Mouse (Mus musculus) hindlimb bud, embryonic 11.5 days (tissue): Measurements from ENCODE around the gene Tsr3.
"Not testable (repeated sequence)": the region's sequence is repeated elsewhere in the genome, so short reads cannot be mapped to it uniquely, and the experiment has no call there.

Source experiments
- DNase-seq: peaks from one replicate; pipeline ENCODE4 v3.0.0-alpha.2; 2012; ENCODE audit warnings: low read depth, low spot score; ENCODE audit errors: extremely low spot score

The Tsr3 gene

DNA sequence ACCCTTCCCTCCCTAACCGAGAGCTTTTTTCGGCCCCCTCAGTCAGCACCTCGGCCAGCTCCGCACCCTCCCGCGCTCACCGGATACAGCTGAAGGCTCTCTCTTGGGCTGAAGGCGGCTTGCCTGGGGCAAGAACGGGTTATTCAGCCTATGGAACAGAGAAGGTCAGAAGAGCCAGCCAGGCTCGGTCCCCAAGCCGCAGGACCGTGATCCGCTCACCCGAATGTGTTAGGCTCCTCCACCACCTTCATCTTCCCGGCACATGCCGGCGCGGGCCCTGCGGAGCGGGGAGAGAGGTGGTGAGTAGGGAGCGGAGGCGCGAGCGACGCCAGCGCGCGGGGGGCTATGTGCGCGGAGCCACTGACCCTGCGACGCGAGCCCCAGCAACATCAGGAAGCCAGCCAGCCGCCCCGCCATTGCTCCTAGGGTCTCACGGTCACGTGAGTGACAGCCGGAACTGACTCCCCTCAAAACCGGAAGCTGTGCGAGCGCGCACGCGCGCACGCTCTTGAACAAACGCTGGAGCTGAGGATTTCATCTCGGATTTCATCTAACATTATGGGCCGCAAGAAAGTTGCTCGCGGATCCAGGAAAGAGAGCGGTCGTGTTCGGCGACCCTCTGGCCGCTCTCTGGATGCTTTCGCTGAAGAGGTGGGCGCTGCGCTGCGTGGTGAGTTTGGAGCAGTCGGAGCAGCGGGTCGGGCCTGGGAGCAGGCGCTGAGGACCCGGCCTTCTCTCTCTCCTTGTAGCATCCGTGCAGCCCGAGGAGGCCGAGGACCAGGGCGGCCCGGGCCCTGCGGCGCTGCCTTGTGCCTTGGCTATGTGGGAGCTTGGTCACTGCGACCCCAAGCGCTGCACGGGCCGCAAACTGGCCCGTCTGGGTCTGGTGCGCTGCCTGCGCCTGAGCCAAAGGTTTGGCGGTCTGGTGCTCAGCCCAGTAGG, at the start of gene Tsr3, which contains the start of gene Gnptg:
Gene Tsr3 (plus strand): TSS at position 476 of the 942 bp plus-strand sequence.
Gene Gnptg (minus strand): TSS at position 430 of the 942 bp plus-strand sequence.
- DNase-seq = peak; percentile 95

DNA sequence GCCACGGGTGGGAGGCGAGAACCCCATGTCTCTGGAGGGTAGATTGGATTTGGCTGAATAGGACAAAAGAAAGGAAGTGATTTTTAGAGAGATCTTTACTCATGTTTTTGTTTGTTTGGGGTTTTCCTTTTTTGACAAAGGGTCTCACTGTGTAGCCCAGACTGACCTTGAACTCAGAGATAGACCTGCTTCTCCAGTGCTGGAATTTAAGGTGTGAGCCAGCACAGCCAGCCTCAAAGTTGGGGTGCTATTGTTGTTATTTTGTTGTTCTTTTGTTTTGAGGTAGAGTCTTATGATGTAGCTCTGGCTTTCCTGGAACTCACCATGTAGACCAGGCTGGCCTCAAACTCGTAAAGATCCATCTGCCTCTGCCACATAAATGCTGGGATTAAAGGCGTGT, 37.6 kb upstream of the Tsr3 start:
- DNase-seq = no peak

DNA sequence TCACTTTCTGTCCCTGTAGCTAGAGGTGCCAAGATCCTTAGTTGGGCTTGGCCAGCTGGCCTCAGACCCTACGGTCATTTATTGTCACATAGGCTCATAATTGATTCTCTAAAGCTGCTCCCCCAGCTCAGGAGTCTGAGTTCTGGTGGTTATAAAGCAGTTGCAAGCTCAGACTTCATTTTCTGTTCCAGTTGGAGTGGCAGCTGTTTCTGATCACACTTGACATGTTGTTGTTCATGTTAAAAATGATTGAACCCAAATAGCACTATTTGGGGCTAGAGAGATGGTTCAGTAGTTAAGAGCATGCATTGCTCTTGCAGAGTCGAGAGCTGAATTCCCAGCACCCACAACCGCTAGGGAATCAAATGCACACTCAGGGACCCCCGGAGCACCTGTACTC, 30.0 kb upstream of the Tsr3 start:
- DNase-seq = no peak

- DNase-seq = no peak
These were observed 29.1 kb upstream of the Tsr3 start for GRCm38 (mm10) chr17:25210680-25211466.

DNA sequence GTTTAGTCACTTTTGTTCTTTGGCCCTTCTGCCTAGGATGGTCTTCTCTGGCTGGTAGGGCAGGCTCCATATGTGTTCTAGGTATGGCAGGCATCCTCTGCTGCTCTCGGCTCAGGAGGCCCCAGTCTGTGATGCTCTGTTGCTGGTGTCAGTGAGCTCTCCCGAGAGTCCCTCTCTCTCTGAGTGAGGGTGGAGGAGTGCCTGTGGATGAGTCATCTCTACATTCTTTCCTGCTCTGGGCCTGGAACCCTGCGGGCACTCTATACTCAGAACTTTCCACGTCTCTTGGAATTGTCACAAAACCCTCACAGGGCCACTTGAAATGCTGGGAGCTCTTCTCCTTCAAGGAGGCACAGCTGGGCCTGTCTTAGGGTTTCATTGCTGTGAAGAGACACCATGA, 28.3 kb upstream of the Tsr3 start:
- DNase-seq = no peak

DNA sequence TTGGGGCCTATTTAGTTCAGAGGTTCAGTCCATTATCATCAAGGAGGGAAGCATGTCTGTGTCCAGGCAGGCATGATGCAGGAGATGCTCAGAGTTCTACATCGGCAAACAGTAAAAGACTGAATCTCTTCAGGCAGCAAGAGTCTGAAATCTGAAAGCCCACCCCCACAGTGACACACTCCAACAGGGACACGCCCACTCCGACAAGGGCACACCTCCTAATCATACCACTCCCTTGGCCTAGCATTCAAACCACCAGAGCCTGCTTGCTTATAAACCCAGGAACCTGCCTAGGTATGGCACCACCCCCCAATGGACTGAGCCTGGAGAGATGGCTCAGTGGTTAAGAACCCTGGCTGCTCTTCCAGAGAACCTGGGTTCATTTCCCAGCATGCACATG, 24.5 kb upstream of the Tsr3 start:
- no peak for DNase-seq

GRCm38 (mm10) chr17:25218967-25219366, 21.0 kb upstream of the Tsr3 start:
- DNase-seq = no peak

DNA sequence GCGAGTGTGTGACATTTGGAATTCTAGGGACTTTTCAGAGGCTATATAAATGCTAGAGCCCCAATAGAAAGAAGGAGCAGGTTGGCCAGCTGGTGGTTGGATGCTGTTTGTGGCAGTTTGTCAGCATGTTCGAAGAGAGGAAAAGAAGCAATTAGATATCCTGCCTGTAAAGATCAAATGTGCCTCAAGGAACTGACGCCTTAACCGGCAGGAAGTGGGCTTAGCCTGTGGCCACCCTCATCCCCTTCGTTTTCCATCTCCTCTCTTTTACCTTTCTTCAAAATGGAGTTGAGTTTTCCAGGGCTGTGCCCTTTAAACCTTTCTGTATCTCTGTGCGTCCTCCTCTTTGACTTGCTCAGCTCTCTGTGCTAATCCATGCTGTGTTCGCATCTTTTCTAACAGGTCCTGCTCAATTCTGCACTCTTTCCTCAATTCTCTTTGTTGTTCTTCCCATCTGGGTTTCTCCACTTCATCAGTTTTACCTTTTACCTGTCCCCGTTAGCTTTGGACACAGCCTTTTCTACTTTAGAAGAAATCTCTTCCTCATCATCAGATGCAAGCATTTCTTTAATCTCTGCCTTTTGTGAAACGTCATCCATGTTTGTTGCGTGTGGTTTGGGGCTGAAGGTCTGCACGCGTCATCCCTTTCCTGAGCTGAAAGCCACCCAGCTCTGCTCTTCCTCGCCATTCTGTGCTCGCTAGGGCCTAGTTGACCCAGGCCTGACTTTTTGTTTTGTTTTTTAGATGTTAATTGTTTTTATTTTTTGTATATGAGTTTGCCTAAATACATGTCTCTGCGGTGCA, 20.3 kb upstream of the Tsr3 start:
- DNase-seq = no peak

DNA sequence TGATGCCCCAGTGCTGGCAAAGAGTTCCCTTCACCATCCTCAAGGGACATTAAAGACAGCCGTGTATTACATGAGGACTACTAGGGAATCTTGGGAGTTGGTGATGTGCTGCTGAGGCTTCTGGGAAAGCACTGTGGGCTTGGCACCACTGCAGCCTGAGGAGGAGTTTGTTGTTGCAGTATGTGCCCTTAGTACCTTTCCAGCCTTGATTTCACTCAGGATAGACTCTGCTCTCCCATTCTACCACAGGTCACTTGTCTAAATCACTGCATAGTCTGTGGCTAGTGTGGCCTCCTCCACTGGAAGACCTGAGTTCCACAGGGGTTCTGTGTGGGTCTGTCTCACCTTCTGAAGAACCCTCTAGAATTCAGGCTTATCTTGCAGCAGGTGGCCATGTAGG, 19.2 kb upstream of the Tsr3 start:
- DNase-seq = no peak

DNA sequence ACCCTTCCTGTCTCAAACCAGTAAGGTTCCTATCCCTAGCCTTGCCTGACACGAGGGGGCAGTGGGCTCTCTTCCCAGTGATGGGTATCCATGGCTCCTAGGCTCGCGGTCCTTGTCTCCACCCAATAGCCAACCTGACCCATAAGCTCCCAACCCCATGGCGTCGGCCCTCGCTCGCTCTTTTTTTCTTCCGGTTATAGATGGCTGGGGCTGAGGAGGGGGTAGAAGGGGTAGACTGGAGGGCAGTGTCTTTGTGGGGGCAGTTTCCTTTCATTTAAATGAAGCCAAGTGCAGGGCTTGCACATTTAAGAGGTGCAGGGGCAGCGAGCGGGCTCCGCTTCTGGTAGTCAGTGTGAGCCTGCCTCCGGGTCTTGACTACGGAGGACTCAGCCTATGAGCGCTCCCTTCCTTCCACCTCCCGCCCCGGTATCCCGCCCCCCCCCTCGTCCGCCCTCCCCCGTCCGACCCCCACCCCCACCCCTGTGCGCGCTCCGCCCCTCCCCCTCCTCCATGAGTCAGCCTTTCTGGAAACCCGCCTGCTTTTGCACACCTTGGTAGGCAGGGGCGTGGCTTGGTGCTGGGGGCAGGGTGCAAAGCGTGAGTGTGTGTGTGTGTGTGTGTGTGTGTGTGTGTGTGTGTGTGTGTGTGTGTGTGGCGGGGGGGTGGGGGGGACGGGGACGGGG, 18.0 kb upstream of the Tsr3 start:
- no peak for DNase-seq

DNA sequence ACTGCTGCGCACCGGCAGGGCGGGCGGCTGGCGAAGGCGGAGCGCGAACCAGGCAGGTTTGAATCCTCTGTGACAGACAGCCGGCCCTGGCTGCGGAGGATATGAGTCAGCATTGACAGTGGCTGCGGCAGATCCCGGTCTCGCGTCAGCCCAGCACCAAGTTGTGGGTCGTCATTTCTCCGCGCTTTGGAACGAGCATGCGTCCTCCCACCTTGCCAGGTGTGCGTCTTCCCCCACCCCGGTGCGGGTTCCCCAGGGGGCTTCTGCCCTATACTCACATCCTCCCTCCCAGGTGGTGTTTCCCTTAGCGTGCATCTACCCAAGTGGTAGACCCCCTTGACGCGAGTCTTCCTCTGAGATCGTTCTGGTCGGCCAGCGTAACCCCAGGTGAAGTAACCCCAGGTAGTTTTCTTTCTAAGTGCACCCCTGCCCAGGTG, 17.4 kb upstream of the Tsr3 start:
- DNase-seq = not testable (repeated sequence)

GRCm38 (mm10) chr17:25222951-25223601, 16.9 kb upstream of the Tsr3 start:
- DNase-seq = no peak

- DNase-seq = no peak
These were observed 15.3 kb upstream of the Tsr3 start for GRCm38 (mm10) chr17:25224586-25225222.

GRCm38 (mm10) chr17:25225659-25226058, 14.3 kb upstream of the Tsr3 start:
- no peak for DNase-seq

DNA sequence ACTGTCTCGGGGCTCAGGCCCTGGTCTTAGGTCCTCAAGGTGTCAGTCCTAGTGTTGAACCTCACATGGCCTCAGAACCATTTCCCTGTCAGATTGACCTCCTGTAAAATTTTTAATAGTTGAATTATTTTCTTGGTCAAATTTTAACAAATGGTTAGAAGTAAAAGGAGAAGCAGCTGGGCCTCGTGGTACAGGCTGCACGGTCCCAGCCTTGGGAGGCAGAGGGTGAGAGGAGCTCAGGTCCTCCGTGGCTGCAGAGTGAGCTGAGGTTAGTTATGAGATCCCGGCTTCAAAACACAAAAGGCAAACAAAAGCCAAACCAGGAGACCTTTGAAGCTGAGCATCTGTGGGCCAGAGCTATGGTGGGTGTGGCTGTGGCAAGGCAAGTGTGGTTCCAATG, 12.0 kb upstream of the Tsr3 start:
- DNase-seq = no peak

- DNase-seq = not testable (repeated sequence)
These were observed 9.8 kb upstream of the Tsr3 start for GRCm38 (mm10) chr17:25230014-25230655.

DNA sequence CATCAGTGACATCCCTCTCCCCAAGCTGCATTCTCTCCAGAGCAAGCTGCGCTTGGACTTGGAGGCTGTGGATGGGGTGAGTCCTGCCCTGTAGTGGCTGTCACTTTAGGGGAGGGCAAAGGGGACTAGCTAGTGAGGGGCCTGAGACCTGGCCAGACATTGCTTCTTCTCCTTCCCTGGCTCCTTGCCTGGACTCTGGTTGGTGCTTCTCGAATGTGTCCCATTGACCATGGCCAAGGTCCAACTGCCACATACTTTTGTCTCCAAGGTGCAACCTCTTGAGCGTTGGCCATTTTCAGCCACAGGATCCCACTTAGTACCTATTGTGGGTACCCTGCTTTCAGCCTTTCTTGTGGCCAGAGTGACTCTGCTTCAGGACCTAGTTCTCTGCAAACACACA, 9.3 kb upstream of the Tsr3 start:
- no peak for DNase-seq

- not testable (repeated sequence) for DNase-seq
These were observed 8.3 kb upstream of the Tsr3 start for GRCm38 (mm10) chr17:25231621-25232020.

- no peak for DNase-seq
These were observed 4.3 kb upstream of the Tsr3 start for GRCm38 (mm10) chr17:25235635-25236034.
